Mouse (Mus musculus) heart, adult 2 months (tissue): Measurements from ENCODE around the gene Fgfr2. TPM values are rescaled to one million over a fixed set of nuclear protein-coding genes. Genes with fewer than 3 reads are reported as not detected.
A peak's percentile ranks its signal among the peaks of the same experiment; 100 is the strongest.
"Not testable (repeated sequence)": the region's sequence is repeated elsewhere in the genome, so short reads cannot be mapped to it uniquely, and the experiment has no call there.

ENCODE experiments used
- DNase-seq, 2 experiments: peaks; one replicate each; pipeline ENCODE4 v3.0.0; 2021
- H3K27ac ChIP-seq: fragments of 200-600 bp; 2 replicates; pipeline ENCODE4 v1.8.1; 2022
- H3K27me3 ChIP-seq: fragments of 200-500 bp; 2 replicates; pipeline ENCODE4 v1.6.1; 2012; ENCODE audit warnings: mild to moderate bottlenecking, low read length, inconsistent platforms, mixed read lengths; ENCODE audit not compliant: control insufficient read depth, insufficient read depth
- H3K36me3 ChIP-seq: fragments of 200-500 bp; 2 replicates; pipeline ENCODE4 v1.6.1; 2012; ENCODE audit warnings: low read length, inconsistent platforms; ENCODE audit not compliant: control insufficient read depth, insufficient read depth
- H3K4me1 ChIP-seq: fragments of 200-500 bp; 2 replicates; pipeline ENCODE4 v1.6.1; 2011; ENCODE audit warnings: low read length; ENCODE audit not compliant: control insufficient read depth, insufficient read depth
- H3K4me3 ChIP-seq: fragments of 200-600 bp; 2 replicates; pipeline ENCODE4 v1.8.1; 2022
- H3K79me2 ChIP-seq: fragments of 200-500 bp; replicated peaks from 2 replicates; pipeline ENCODE4 v1.6.1; 2012; ENCODE audit warnings: mild to moderate bottlenecking, inconsistent platforms, low read length, moderate library complexity, mixed read lengths; ENCODE audit not compliant: control insufficient read depth, insufficient read depth
- H3K9ac ChIP-seq: fragments of 200-500 bp; 2 replicates; pipeline ENCODE4 v1.6.1; 2012; ENCODE audit warnings: low read depth, mild to moderate bottlenecking, control low read depth, inconsistent platforms, low read length, mixed read lengths
- CTCF ChIP-seq: fragments of 200-600 bp; IDR thresholded peaks from 2 replicates; pipeline ENCODE4 v1.8.1; 2022; ENCODE audit warnings: antibody characterized with exemption, mild to moderate bottlenecking, moderate library complexity
- EP300 ChIP-seq: fragments of 200-500 bp; IDR thresholded peaks from 2 replicates; pipeline ENCODE4 v1.6.1; 2011; ENCODE audit warnings: low read depth, low read length, control low read depth; ENCODE audit not compliant: insufficient read depth
- POLR2A ChIP-seq: fragments of 200-500 bp; IDR thresholded peaks from 2 replicates; pipeline ENCODE4 v1.6.1; 2011; ENCODE audit warnings: mild to moderate bottlenecking, low read depth, low read length, control low read depth; ENCODE audit not compliant: insufficient read depth
- WGBS: fragments of 180-500 bp; shearing (Covaris S2); methylation state at CpG from one replicate; pipeline ENCODE4 v1.1.7; 2018; 5-methylcytosine and 5-hydroxymethylcytosine counted together
- intact Hi-C: fragments of 180-260 bp; cut with DNase I; formaldehyde crosslinking; loops from one replicate; pipeline ENCODE4 v1.15.1; 2025
- polyA plus RNA-seq: library from polyadenylated mRNA; depleted of rRNA; stranded (reverse); fragments of >200 nt; gene quantifications from 2 replicates; pipeline ENCODE4 v1.2.3, GENCODE M21; 2012
- total RNA-seq, 2 experiments: library from RNA; stranded (reverse); gene quantifications; 2 replicates each; pipeline ENCODE4 v1.2.3; 2021

Gene Fgfr2
- total and polyA plus RNA-seq, 3 experiments: 1.1 to 2.0 (median 1.3) TPM

DNA sequence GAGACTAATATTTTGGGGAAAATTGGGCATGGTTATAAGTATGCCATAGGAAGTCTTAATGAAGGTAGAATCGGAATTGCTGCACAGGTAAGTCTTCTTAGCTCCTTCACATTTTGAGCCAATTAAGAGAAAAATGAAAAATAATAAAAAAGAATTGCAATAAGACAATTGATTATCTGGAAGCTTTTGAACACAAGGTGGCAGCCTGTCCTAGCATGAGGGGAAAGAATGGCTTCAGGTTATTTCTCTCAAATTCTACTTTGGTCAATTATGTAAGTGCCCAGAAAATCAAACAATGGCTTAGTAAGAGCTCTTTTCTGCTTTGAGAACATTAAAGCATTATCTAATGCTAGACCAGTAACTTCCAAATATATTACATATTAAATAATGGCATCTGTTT is 1688.9 kb downstream of the Fgfr2 start:
- intact Hi-C loops: loop anchor here (5.0 kb wide), 1 partner anchor 448 kb away; no protein-coding TSS in a partner anchor
- no peaks in the 10 kb centered on the region; the same call in 1 of the 2 replicates for H3K36me3 ChIP-seq
- WGBS: 82% methylated on average over 1 of the region's 1 CpGs

DNA sequence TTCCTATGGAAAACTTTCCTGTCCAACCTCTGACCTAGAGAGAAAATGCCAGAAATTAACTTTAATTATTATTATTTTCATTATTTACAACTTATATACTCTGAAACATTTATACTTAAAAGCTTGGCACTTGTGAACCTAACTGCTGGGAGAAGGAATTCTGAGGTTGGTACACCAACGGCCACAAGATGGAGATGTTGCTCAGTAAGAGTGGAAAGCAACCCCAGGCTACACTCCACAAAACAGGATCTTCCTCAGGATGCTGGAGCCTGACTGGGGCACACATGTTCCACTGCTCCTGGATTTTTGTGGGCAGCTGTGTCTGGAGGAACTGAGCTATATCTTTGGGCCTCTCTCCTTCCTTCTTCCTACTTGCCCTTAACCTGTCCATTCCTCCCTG is 1690.9 kb downstream of the Fgfr2 start:
- intact Hi-C loops: loop anchor here (5.0 kb wide), 1 partner anchor 450 kb away; no protein-coding TSS in a partner anchor
- no peaks in the 10 kb centered on the region; the same call in 1 of the 2 replicates for H3K36me3 ChIP-seq
- DNase-seq: no peak

More for the DNA sequence above, 1688.9 kb downstream of the Fgfr2 start:
- no peak for TF ChIP-seq POLR2A
- no peak for TF ChIP-seq CTCF
- TF ChIP-seq EP300: no peak
- Histone ChIP-seq H3K9ac (no peak overlapping the region), H3K27ac (no peak overlapping the region), H3K79me2 (no peaks in the 10 kb centered on the region), H3K4me3 (no peak overlapping the region), H3K27me3 (no peaks in the 10 kb centered on the region), H3K4me1 (no peaks in the 10 kb centered on the region)
- DNase-seq: no peak

GRCm38 (mm10) chr7:131427331-131427730 is 1695.8 kb downstream of the Fgfr2 start:
- no peak for DNase-seq
- H3K9ac ChIP-seq: no peak overlapping the region
- intact Hi-C loops: no loop called here
- no peaks in the 10 kb centered on the region for H3K4me1 ChIP-seq
- 79% methylated on average over 5 of the region's 5 CpGs for WGBS
- 0 out of 2 replicates have a peak, but pooled peaks cover 2% of the 10 kb centered on the region for H3K79me2 ChIP-seq
- H3K36me3 ChIP-seq: no peaks in the 10 kb centered on the region
- H3K27ac ChIP-seq: no peak overlapping the region
- TF ChIP-seq EP300 (no peak), CTCF (no peak), POLR2A (no peak)
- no peaks in the 10 kb centered on the region for H3K27me3 ChIP-seq
- H3K4me3 ChIP-seq: no peak overlapping the region

More for the DNA sequence above, 1690.9 kb downstream of the Fgfr2 start:
- WGBS: 10% methylated on average over 1 of the region's 1 CpGs
- Histone ChIP-seq H3K27me3 (no peaks in the 10 kb centered on the region), H3K9ac (no peak overlapping the region), H3K4me3 (no peak overlapping the region), H3K4me1 (no peaks in the 10 kb centered on the region), H3K27ac (no peak overlapping the region), H3K79me2 (no peaks in the 10 kb centered on the region)
- TF ChIP-seq EP300: no peak
- TF ChIP-seq CTCF: peak; percentile 72

- Histone ChIP-seq H3K4me1 (no peaks in the 10 kb centered on the region), H3K79me2 (peaks cover 2% of the 10 kb centered on the region; the same call in 1 of the 2 replicates), H3K9ac (no peak overlapping the region), H3K4me3 (no peak overlapping the region), H3K27me3 (no peaks in the 10 kb centered on the region), H3K27ac (no peak overlapping the region), H3K36me3 (no peaks in the 10 kb centered on the region)
- intact Hi-C loops: no loop called here
- no peak for TF ChIP-seq EP300
- no peak for TF ChIP-seq POLR2A
- DNase-seq: no peak
- 59% methylated on average over 2 of the region's 2 CpGs for WGBS
Observed at GRCm38 (mm10) chr7:131424912-131425311, 1698.2 kb downstream of the Fgfr2 start.

- no peaks in the 10 kb centered on the region; the same call in 1 of the 2 replicates for H3K4me1 ChIP-seq
- H3K27ac ChIP-seq: no peak overlapping the region
- intact Hi-C loops: no loop called here
- H3K9ac ChIP-seq: no peak overlapping the region
- H3K27me3 ChIP-seq: no peaks in the 10 kb centered on the region
- no peak for TF ChIP-seq CTCF
- no peak for TF ChIP-seq EP300
- TF ChIP-seq POLR2A: no peak
- DNase-seq: no peak
- H3K79me2 ChIP-seq: peaks cover 3% of the 10 kb centered on the region
- H3K36me3 ChIP-seq: no peaks in the 10 kb centered on the region
- no peak overlapping the region for H3K4me3 ChIP-seq
Observed at GRCm38 (mm10) chr7:131417605-131418004, 1705.5 kb downstream of the Fgfr2 start.

DNA sequence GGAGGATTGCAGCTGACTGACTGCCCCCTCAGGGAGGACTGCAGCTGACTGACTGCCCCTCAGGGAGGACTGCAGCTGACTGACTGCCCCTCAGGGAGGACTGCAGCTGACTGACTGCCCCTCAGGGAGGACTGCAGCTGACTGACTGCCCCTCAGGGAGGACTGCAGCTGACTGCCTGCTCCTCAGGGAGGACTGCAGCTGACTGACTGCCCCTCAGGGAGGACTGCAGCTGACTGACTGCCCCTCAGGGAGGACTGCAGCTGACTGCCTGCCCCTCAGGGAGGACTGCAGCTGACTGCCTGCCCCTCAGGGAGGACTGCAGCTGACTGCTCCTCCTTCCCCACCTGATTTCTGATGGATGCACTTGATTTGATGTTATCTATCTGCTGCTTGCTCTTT is 1706.4 kb downstream of the Fgfr2 start:
- intact Hi-C loops, H3K36me3 ChIP-seq, DNase-seq, H3K27me3 ChIP-seq, H3K4me3 ChIP-seq, H3K27ac ChIP-seq, H3K4me1 ChIP-seq, H3K9ac ChIP-seq, H3K79me2 ChIP-seq: not testable (repeated sequence)
